Mouse (Mus musculus) bone marrow macrophage, adult 2 months (primary cell): ENCODE measurements at regions not wholly inside any gene's neighbourhood (a gene's known extent, or its start where the extent isn't known, plus 50 kb on each side); places are given as distances from the start of the nearest gene placed in this dataset.

Source experiments
- CTCF ChIP-seq: IDR thresholded peaks from 2 replicates; pipeline ENCODE4 v1.5.1; 2012; ENCODE audit warnings: low read depth, mild to moderate bottlenecking, low read length, moderate library complexity
- POLR2A ChIP-seq: IDR thresholded peaks from 2 replicates; pipeline ENCODE4 v1.6.1; 2012; ENCODE audit warnings: mild to moderate bottlenecking, low read depth, low read length, borderline replicate concordance

DNA sequence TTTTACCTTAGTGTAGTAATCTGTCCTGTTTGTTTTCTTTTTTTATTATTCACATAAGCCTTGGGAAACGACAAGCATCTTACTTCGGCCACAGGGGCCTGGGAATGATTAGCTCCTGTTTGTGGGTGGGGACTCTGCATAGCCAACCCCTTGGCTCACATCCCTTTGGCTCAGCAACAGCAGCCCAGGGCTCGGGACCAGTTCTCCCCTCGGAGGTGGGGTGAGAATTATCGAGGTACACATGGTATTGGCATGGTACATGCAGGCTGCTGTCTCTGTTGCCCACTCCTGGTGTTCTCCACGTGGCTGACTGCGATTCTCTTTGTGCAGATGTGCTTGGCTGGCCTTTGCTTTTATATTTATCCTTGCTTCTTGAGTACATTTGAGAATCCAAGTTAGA lies 65.4 kb upstream of the Gm5148 start:
- TF ChIP-seq CTCF (no peak), POLR2A (no peak)
